Mouse (Mus musculus) T-helper 2 cell (primary cell): ENCODE results near the gene Olfr341.

Experiments used
- in situ Hi-C: fragments of 300-600 bp; cut with MboI, MseI; formaldehyde crosslinking; loops from one replicate; pipeline ENCODE4 v1.15.1; 2025; ENCODE audit warnings: high pct_unique_total_duplicates

The Olfr341 gene

GRCm38 (mm10) chr2:36482368-36482767 lies at the start of gene Olfr341:
TSS of gene Olfr341 (minus strand) at chr2:36482468.
- in situ Hi-C loops, result no loop called here

GRCm38 (mm10) chr2:36524698-36525097 lies 42.4 kb upstream of the Olfr341 start, which contains the start of gene Olfr342:
TSS of gene Olfr342 (plus strand) at chr2:36524998.
- in situ Hi-C loops, result no loop called here

GRCm38 (mm10) chr2:36473634-36474033 lies 8.6 kb downstream of the Olfr341 start:
- in situ Hi-C loops, result no loop called here

DNA sequence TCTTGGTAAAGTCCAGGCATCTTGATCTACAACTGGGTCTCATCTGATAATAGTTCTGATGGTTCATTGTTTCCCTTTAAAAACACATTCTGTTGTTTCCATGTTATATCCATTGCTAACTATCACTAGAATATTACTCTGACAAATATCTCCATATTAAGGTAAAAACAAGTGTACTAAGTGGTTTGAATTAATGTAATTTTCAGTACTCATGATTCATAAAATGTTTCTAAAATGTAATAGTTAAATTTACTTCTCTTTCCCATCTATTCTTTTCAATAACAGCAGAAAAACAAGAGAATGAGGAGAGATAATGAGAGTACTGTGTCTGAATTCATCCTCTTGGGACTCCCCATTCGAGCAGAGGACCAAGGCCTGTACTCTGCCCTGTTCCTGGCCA lies 30.0 kb downstream of the Olfr341 start, which contains the start of gene Olfr340:
Olfr340 (plus strand) TSS at position 301 of the 400 bp plus-strand sequence.
- in situ Hi-C loops, result no loop called here
